Mouse (Mus musculus) left cerebral cortex, adult 2 months (tissue): ENCODE results near the gene Trpm8. TPM values are rescaled to one million over a fixed set of nuclear protein-coding genes. Genes with fewer than 3 reads are reported as not detected.
A peak's percentile ranks its signal among the peaks of the same experiment; 100 is the strongest.

Experiments used
- DNase-seq, 2 experiments: peaks; one replicate each; pipeline ENCODE4 v3.0.0; 2021 to 2022; ENCODE audit warnings: low spot score in 2 of 2, mixed read lengths in 1 of 2; ENCODE audit errors: extremely low spot score in 1 of 2
- H3K27ac ChIP-seq: fragments of 200-600 bp; 2 replicates; pipeline ENCODE4 v1.8.1; 2022
- H3K4me3 ChIP-seq: fragments of 200-600 bp; 2 replicates; pipeline ENCODE4 v1.8.1; 2022
- CTCF ChIP-seq: fragments of 200-600 bp; IDR thresholded peaks from 2 replicates; pipeline ENCODE4 v1.8.1; 2022; ENCODE audit warnings: antibody characterized with exemption, mild to moderate bottlenecking, moderate library complexity
- intact Hi-C: fragments of 180-260 bp; cut with DNase I; formaldehyde crosslinking; loops from one replicate; pipeline ENCODE4 v1.15.1; 2025
- total RNA-seq, 2 experiments: library from RNA; stranded (reverse); gene quantifications; 2 replicates each; pipeline ENCODE4 v1.2.3; 2021

Trpm8 gene
- total RNA-seq, 2 experiments from 2014 or later = 0.23 to 0.26 TPM

- TF ChIP-seq CTCF = no peak
- no peak for DNase-seq
- no peak overlapping the region for H3K27ac ChIP-seq
- H3K4me3 ChIP-seq = no peak overlapping the region
- intact Hi-C loops = no loop called here
These were observed 6.1 kb downstream of the Trpm8 start for GRCm38 (mm10) chr1:88283376-88284227.

- intact Hi-C loops = no loop called here
- no peak for TF ChIP-seq CTCF
- no peak for DNase-seq
These were observed 6.9 kb downstream of the Trpm8 start for GRCm38 (mm10) chr1:88284228-88284945.

GRCm38 (mm10) chr1:88284946-88285320, 7.5 kb downstream of the Trpm8 start:
- H3K27ac ChIP-seq = no peak overlapping the region
- DNase-seq = no peak
- H3K4me3 ChIP-seq = no peak overlapping the region
- intact Hi-C loops = no loop called here
- peak; percentile 55 for TF ChIP-seq CTCF

More at GRCm38 (mm10) chr1:88284228-88284945, 6.9 kb downstream of the Trpm8 start:
- H3K27ac ChIP-seq = no peak overlapping the region
- H3K4me3 ChIP-seq = no peak overlapping the region

GRCm38 (mm10) chr1:88285652-88286051, 8.2 kb downstream of the Trpm8 start:
- intact Hi-C loops = no loop called here
- TF ChIP-seq CTCF = no peak
- H3K4me3 ChIP-seq = no peak overlapping the region
- no peak for DNase-seq
- H3K27ac ChIP-seq = no peak overlapping the region

GRCm38 (mm10) chr1:88286136-88286845, 8.8 kb downstream of the Trpm8 start:
- intact Hi-C loops = no loop called here

GRCm38 (mm10) chr1:88286887-88287696, 9.6 kb downstream of the Trpm8 start:
- intact Hi-C loops = no loop called here
- DNase-seq = no peak
- TF ChIP-seq CTCF = no peak
- H3K4me3 ChIP-seq = no peak overlapping the region
- H3K27ac ChIP-seq = no peak overlapping the region

More at GRCm38 (mm10) chr1:88286136-88286845, 8.8 kb downstream of the Trpm8 start:
- DNase-seq = no peak
- TF ChIP-seq CTCF = no peak
- Histone ChIP-seq H3K27ac (no peak overlapping the region), H3K4me3 (no peak overlapping the region)

- no peak for DNase-seq
- Histone ChIP-seq H3K4me3 (no peak overlapping the region), H3K27ac (no peak overlapping the region)
- intact Hi-C loops = no loop called here
- peak; percentile 94 for TF ChIP-seq CTCF
These were observed 10.2 kb downstream of the Trpm8 start for GRCm38 (mm10) chr1:88287697-88287980.

GRCm38 (mm10) chr1:88288056-88288788, 10.8 kb downstream of the Trpm8 start:
- no peak overlapping the region for H3K27ac ChIP-seq
- no peak for DNase-seq
- no peak for TF ChIP-seq CTCF
- no peak overlapping the region for H3K4me3 ChIP-seq
- intact Hi-C loops = no loop called here

GRCm38 (mm10) chr1:88288789-88289127, 11.3 kb downstream of the Trpm8 start:
- no peak overlapping the region for H3K27ac ChIP-seq
- DNase-seq = no peak
- TF ChIP-seq CTCF = no peak
- no peak overlapping the region for H3K4me3 ChIP-seq
- intact Hi-C loops = no loop called here

- intact Hi-C loops = no loop called here
- Histone ChIP-seq H3K4me3 (no peak overlapping the region), H3K27ac (no peak overlapping the region)
- TF ChIP-seq CTCF = no peak
- DNase-seq = no peak
These were observed 11.7 kb downstream of the Trpm8 start for GRCm38 (mm10) chr1:88289152-88289551.

- intact Hi-C loops = no loop called here
- H3K4me3 ChIP-seq = no peak overlapping the region
- TF ChIP-seq CTCF = peak; percentile 66
- H3K27ac ChIP-seq = no peak overlapping the region
- no peak for DNase-seq
These were observed 12.5 kb downstream of the Trpm8 start for GRCm38 (mm10) chr1:88289917-88290316.
